9 mouse cellular contexts compared by ENCODE assay signal in genomic region chr10:77008109-77008561, GRCm38 (mm10). TPM values are rescaled to one million over a fixed set of nuclear protein-coding genes. Genes with fewer than 3 reads are reported as not detected.
DNase-seq lines count a peak whose midpoint lies in the region; ATAC-seq lines count a peak whose summit lies in the region.
"Had no signal": no experiment of that assay in that cellular context is flagged by ENCODE, and none has a peak within 500 bp of the region (broad histone marks: within the 10 kb centered on the region; RNA-seq: fewer than 3 reads in every experiment).

No protein-coding gene starts in this region.

- WGBS in forebrain, embryonic 12.5 days: 22% methylated on average over 9 of the region's 9 CpGs
- WGBS in midbrain, embryonic 15.5 days: 6% methylated on average over 9 of the region's 9 CpGs

- no peak overlapping the region for H3K4me3 ChIP-seq in forebrain, embryonic 12.5 days (replicated peaks)
- H3K4me3 ChIP-seq in midbrain, embryonic 15.5 days: no peak overlapping the region

- no peak overlapping the region for H3K9ac ChIP-seq in forebrain, embryonic 12.5 days
- no peak overlapping the region for H3K9ac ChIP-seq in midbrain, embryonic 15.5 days
- H3K9ac ChIP-seq: liver, embryonic 14.5 days had no signal

- no peak overlapping the region for H3K4me2 ChIP-seq in forebrain, embryonic 12.5 days
- H3K4me2 ChIP-seq in midbrain, embryonic 15.5 days: no peak overlapping the region

- H3K36me3 ChIP-seq in forebrain, embryonic 12.5 days (replicated peaks): no peaks in the 10 kb centered on the region
- H3K36me3 ChIP-seq in midbrain, embryonic 15.5 days (replicated peaks): no peaks in the 10 kb centered on the region

- H3K9me3 ChIP-seq in forebrain, embryonic 12.5 days: no peaks in the 10 kb centered on the region
- H3K9me3 ChIP-seq in midbrain, embryonic 15.5 days: no peaks in the 10 kb centered on the region

- intact Hi-C loops in gastrocnemius, postnatal 14 days (cut with DNase I; ENCODE audit: low total_unique reads): no loop called here
- intact Hi-C loops in heart, postnatal 14 days (cut with DNase I): no loop called here

- peak; percentile 60; the same call in 1 of the 2 replicates for ATAC-seq in forebrain, embryonic 12.5 days (ENCODE audit: low FRiP score)
- peak; percentile 83 for ATAC-seq in midbrain, embryonic 15.5 days (replicated peaks)
- ATAC-seq in activated CD4-positive, CD25-positive, alpha-beta regulatory T cell, adult 4 months: no peak

- H3K4me1 ChIP-seq in forebrain, embryonic 12.5 days: peaks cover 18% of the 10 kb centered on the region
- H3K4me1 ChIP-seq in midbrain, embryonic 15.5 days: peaks cover 16% of the 10 kb centered on the region

- DNase-seq in gastrocnemius, postnatal 14 days: peak; percentile 8
- DNase-seq in gastrocnemius, adult 18-20 months (ENCODE audit: low spot score): no peak
- DNase-seq in adrenal gland, postnatal 25 days: peak; percentile 54
- peak; percentile 72 for DNase-seq in kidney, postnatal 14 days
- no peak for DNase-seq in heart, postnatal 14 days

- H3K27ac ChIP-seq in forebrain, embryonic 12.5 days: peak overlapping the region; percentile 70
- H3K27ac ChIP-seq in midbrain, embryonic 15.5 days: peak overlapping the region; percentile 72
- H3K27ac ChIP-seq: liver, embryonic 14.5 days had no signal

- no peaks in the 10 kb centered on the region for H3K27me3 ChIP-seq in forebrain, embryonic 12.5 days
- H3K27me3 ChIP-seq in midbrain, embryonic 15.5 days (replicated peaks): no peaks in the 10 kb centered on the region

RNA-seq across cellular contexts. Expression of gene Slc19a1, which starts 23.9 kb away (rescaled TPM):
- 1 to 10 TPM; 4.8 to 5.4 TPM for total RNA-seq in gastrocnemius, postnatal 14 days (2021)
- 1 to 10 TPM; 4.6 to 7.5 TPM for total RNA-seq in gastrocnemius, adult 18-20 months (2021)
- 18.0 and 21.1 TPM in 2 replicates for total RNA-seq in adrenal gland, postnatal 25 days (2021)
- polyA plus RNA-seq in forebrain, embryonic 12.5 days (2016; fragmentation: Nextera tagmentation; extraction: Ambion mirVana): 30.3 and 34.3 TPM in 2 replicates
- 43.9 and 45.7 TPM in 2 replicates for polyA plus RNA-seq in midbrain, embryonic 15.5 days (2015; fragmentation: Nextera tagmentation; extraction: Ambion mirVana)
- 10 to 100 TPM; 24.7 to 38.1 TPM for polyA plus RNA-seq in activated CD4-positive, CD25-positive, alpha-beta regulatory T cell, adult 4 months (2017; shearing (Covaris generic))
- total RNA-seq in heart, postnatal 14 days (2021): 1 to 10 TPM; 4.0 to 5.0 TPM

RNA-seq across cellular contexts. Expression of gene Pcbp3, which starts 46.4 kb away (rescaled TPM):
- 1 to 10 TPM; 3.7 to 5.1 TPM for total RNA-seq in gastrocnemius, postnatal 14 days (2021)
- 1 to 10 TPM; 1.2 to 1.8 TPM for total RNA-seq in gastrocnemius, adult 18-20 months (2021)
- 27.3 and 31.6 TPM in 2 replicates for total RNA-seq in adrenal gland, postnatal 25 days (2021)
- polyA plus RNA-seq in forebrain, embryonic 12.5 days (2016; fragmentation: Nextera tagmentation; extraction: Ambion mirVana): 51.1 and 60.4 TPM in 2 replicates
- polyA plus RNA-seq in midbrain, embryonic 15.5 days (2015; fragmentation: Nextera tagmentation; extraction: Ambion mirVana): 69.5 and 72.5 TPM in 2 replicates
- 1 to 10 TPM; 3.7 to 8.2 TPM for polyA plus RNA-seq in activated CD4-positive, CD25-positive, alpha-beta regulatory T cell, adult 4 months (2017; shearing (Covaris generic))
- total RNA-seq in heart, postnatal 14 days (2021): 1 to 10 TPM; 7.7 TPM

Comparison
In these comparisons a context has a peak if more than half of its experiments do, and no peak if none do; other contexts are left out.
1. DNase-seq: peak in gastrocnemius, postnatal 14 days (single experiment), adrenal gland, postnatal 25 days (single experiment) and kidney, postnatal 14 days (single experiment); none in gastrocnemius, adult 18-20 months (single experiment) and heart, postnatal 14 days (0 of 2).